Mouse (Mus musculus) bone marrow macrophage, adult 2 months (primary cell): ENCODE measurements around the gene Plin1.

Experiments
- CTCF ChIP-seq: IDR thresholded peaks from 2 replicates; pipeline ENCODE4 v1.5.1; 2012; ENCODE audit warnings: low read depth, mild to moderate bottlenecking, low read length, moderate library complexity
- POLR2A ChIP-seq: IDR thresholded peaks from 2 replicates; pipeline ENCODE4 v1.6.1; 2012; ENCODE audit warnings: mild to moderate bottlenecking, low read depth, low read length, borderline replicate concordance

GRCm38 (mm10) chr7:79680231-79680630, 52.5 kb downstream of the Plin1 start:
- TF ChIP-seq CTCF, result no peak
- no peak for TF ChIP-seq POLR2A
